Mouse (Mus musculus): ENCODE measurements around the gene Ppp1r17. TPM values are rescaled to one million over a fixed set of nuclear protein-coding genes. Genes with fewer than 3 reads are reported as not detected.
A peak's percentile ranks its signal among the peaks of the same experiment; 100 is the strongest.

Gene Ppp1r17
- not detected in 2 replicates for polyA plus RNA-seq (2015; fragmentation: Nextera tagmentation; extraction: Ambion mirVana)

DNA sequence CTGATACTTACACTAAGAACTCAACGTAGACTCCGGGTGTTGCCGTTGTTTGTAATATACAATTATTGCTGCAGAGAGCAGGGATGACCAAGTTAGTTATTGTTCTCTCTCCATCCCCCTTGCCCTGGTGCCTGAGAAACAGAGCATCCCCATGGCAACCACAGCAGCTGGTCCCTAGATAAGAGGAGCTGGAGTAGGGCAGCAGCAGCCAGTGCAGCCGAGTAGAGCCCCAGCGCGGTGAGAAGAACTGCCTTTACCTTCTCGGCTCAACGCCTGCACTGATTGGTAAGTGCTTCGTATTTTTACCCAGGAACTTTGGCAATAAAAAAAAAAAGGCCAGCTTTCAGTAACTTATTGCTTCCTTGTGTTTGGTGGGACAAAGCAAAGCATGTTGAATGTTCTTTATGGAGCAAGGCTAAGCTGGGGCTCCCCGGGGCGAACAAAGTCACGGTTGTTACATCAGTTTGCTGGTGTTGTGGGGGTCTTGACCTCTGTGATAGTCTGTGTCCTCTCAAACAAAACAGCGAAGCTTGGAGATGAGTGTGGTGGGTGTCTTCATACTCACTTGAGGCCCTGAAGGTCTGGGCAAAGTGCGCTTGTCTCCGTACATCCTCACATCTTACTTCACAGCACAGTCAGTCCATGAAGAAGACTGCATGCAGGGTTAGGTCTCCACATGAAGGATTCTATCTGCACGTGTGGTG lies at the start of gene Ppp1r17:
Ppp1r17 (plus strand) TSS at position 207 of the 704 bp plus-strand sequence.
- no peak for ATAC-seq
- no peaks in the 10 kb centered on the region for H3K36me3 ChIP-seq (replicated peaks; ENCODE audit: insufficient read depth, low read length)
- H3K9me3 ChIP-seq (ENCODE audit: low read length) = no peaks in the 10 kb centered on the region
- TF ChIP-seq CTCF (IDR thresholded peaks at IDR 0.05; ENCODE audit: low read depth) (no peak), EP300 (IDR thresholded peaks at IDR 0.05; ENCODE audit: low read depth) (no peak)
- H3K4me3 ChIP-seq (ENCODE audit: low read depth, low read length) = no peak within 1 kb of the TSS
- H3K4me2 ChIP-seq (ENCODE audit: low read depth, low read length) = no peak within 1 kb of the TSS
- DNase-seq = no peak
- no peak within 1 kb of the TSS for H3K27ac ChIP-seq (ENCODE audit: low read depth)
- no peak within 1 kb of the TSS for H3K9ac ChIP-seq (replicated peaks)
- no peaks in the 10 kb centered on the region for H3K4me1 ChIP-seq (ENCODE audit: insufficient read depth)
- 73% methylated on average over 16 of the region's 16 CpGs for WGBS (ENCODE audit: insufficient replicate concordance)
- no peaks in the 10 kb centered on the region for H3K27me3 ChIP-seq (ENCODE audit: insufficient read depth, low read length)

DNA sequence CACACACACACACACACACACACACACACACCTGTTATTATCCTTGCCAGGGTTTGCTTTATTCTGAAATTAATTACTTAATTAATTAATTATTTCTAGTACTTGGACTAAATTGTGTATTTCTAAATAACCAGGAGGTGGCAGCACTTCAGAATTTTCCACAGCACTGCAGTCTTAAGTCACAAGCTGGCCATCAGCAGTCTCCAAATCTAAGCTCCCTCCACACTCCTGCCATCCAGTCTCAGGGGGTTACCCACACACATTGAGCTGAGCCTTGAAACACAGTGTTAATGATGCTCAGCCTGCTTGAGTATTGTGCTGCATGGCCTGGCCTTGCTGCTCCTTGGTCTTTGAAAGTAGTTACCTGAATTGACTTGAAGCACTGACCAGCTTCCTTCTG lies 44.3 kb upstream of the Ppp1r17 start:
- TF ChIP-seq EP300 (IDR thresholded peaks at IDR 0.05; ENCODE audit: low read depth) (no peak), CTCF (IDR thresholded peaks at IDR 0.05; ENCODE audit: low read depth) (peak; percentile 30)
- no peak for DNase-seq
- no peak overlapping the region for H3K4me3 ChIP-seq (ENCODE audit: low read depth, low read length)
- no peak overlapping the region for H3K9ac ChIP-seq (replicated peaks)
- H3K4me1 ChIP-seq (ENCODE audit: insufficient read depth) = no peaks in the 10 kb centered on the region
- H3K27me3 ChIP-seq (ENCODE audit: insufficient read depth, low read length) = no peaks in the 10 kb centered on the region
- H3K36me3 ChIP-seq (replicated peaks; ENCODE audit: insufficient read depth, low read length) = no peaks in the 10 kb centered on the region
- no peak for ATAC-seq
- H3K27ac ChIP-seq (ENCODE audit: low read depth) = no peak overlapping the region
- no peak overlapping the region for H3K4me2 ChIP-seq (ENCODE audit: low read depth, low read length)
- H3K9me3 ChIP-seq (ENCODE audit: low read length) = no peaks in the 10 kb centered on the region

DNA sequence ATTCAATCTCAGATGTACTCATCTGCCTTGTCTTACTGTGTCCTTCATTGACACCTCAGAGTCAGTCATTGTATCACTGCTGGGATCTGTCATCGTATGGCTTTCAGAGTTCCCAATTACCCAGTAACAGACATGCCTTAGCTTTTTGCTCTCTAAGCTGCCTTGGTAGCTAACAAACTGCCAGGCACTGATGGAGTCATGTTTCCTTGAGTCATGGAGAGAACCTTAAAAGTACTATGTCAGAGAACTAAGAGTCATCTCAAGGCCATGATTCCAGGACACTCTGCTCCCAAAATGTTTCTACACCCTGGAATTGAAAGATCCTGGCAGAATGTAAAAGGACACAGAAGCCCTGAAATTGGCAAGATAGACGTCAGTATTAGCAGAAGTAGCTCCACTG lies 37.5 kb upstream of the Ppp1r17 start:
- Histone ChIP-seq H3K4me1 (ENCODE audit: insufficient read depth) (no peaks in the 10 kb centered on the region), H3K27ac (ENCODE audit: low read depth) (no peak overlapping the region), H3K9ac (replicated peaks) (no peak overlapping the region), H3K27me3 (ENCODE audit: insufficient read depth, low read length) (no peaks in the 10 kb centered on the region), H3K4me2 (ENCODE audit: low read depth, low read length) (no peak overlapping the region), H3K4me3 (ENCODE audit: low read depth, low read length) (no peak overlapping the region), H3K36me3 (replicated peaks; ENCODE audit: insufficient read depth, low read length) (no peaks in the 10 kb centered on the region), H3K9me3 (ENCODE audit: low read length) (no peaks in the 10 kb centered on the region)
- WGBS (ENCODE audit: insufficient replicate concordance) = 66% methylated on average over 2 of the region's 2 CpGs
- DNase-seq = no peak
- TF ChIP-seq EP300 (IDR thresholded peaks at IDR 0.05; ENCODE audit: low read depth) (no peak), CTCF (IDR thresholded peaks at IDR 0.05; ENCODE audit: low read depth) (no peak)
- no peak for ATAC-seq

DNA sequence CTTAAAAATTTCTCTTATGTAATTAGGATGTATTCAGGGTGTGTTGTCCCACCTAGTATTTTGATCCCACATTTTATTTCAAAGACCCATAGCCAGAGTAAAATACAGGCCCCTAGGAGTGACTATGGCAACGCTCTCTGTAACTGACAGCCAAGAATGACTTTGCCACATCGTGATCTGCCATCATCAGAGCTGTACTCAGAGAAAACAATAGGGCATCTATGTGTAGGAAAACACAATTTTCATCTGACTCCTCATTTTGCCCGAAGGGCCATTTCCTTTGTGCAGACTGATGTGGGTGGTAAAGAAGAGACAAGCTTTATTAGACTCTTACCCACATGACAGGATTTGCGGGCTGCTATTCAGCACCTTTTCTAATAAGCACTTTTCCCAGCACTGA lies 8.6 kb upstream of the Ppp1r17 start:
- WGBS (ENCODE audit: insufficient replicate concordance) = 77% methylated on average over 4 of the region's 4 CpGs
- Histone ChIP-seq H3K4me1 (ENCODE audit: insufficient read depth) (no peaks in the 10 kb centered on the region), H3K27me3 (ENCODE audit: insufficient read depth, low read length) (no peaks in the 10 kb centered on the region), H3K36me3 (replicated peaks; ENCODE audit: insufficient read depth, low read length) (no peaks in the 10 kb centered on the region), H3K27ac (ENCODE audit: low read depth) (no peak overlapping the region), H3K4me2 (ENCODE audit: low read depth, low read length) (no peak overlapping the region), H3K9me3 (ENCODE audit: low read length) (no peaks in the 10 kb centered on the region), H3K9ac (replicated peaks) (no peak overlapping the region), H3K4me3 (ENCODE audit: low read depth, low read length) (no peak overlapping the region)
- DNase-seq (no peak), ATAC-seq (no peak)
- TF ChIP-seq EP300 (IDR thresholded peaks at IDR 0.05; ENCODE audit: low read depth) (no peak), CTCF (IDR thresholded peaks at IDR 0.05; ENCODE audit: low read depth) (no peak)

DNA sequence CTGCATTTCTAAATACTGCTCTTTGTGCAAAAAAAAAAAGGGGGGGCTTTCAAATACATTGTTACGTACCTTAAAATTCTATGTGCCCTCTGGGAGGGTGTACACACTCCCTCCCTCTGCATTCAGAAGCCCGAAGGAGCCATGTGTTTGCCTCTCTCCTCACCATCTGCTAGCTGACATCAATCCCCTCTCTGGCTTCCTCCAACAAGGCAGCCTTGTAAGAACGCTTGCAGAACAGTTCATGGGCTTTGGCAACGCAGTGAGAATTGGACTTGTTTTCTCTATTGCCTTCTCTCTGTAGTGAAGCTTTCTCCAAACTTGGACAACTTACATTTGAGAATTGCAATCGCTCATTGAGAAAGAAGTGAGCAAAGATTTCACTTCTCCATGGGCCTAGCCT lies 4.9 kb upstream of the Ppp1r17 start:
- TF ChIP-seq CTCF (IDR thresholded peaks at IDR 0.05; ENCODE audit: low read depth) = no peak
- TF ChIP-seq EP300 (IDR thresholded peaks at IDR 0.05; ENCODE audit: low read depth) = no peak
- Histone ChIP-seq H3K27me3 (ENCODE audit: insufficient read depth, low read length) (no peaks in the 10 kb centered on the region), H3K9ac (replicated peaks) (no peak overlapping the region), H3K4me1 (ENCODE audit: insufficient read depth) (no peaks in the 10 kb centered on the region), H3K4me3 (ENCODE audit: low read depth, low read length) (no peak overlapping the region), H3K4me2 (ENCODE audit: low read depth, low read length) (no peak overlapping the region), H3K27ac (ENCODE audit: low read depth) (no peak overlapping the region), H3K36me3 (replicated peaks; ENCODE audit: insufficient read depth, low read length) (no peaks in the 10 kb centered on the region), H3K9me3 (ENCODE audit: low read length) (no peaks in the 10 kb centered on the region)
- no peak for DNase-seq
- ATAC-seq = no peak
- WGBS (ENCODE audit: insufficient replicate concordance) = 67% methylated on average over 5 of the region's 5 CpGs

DNA sequence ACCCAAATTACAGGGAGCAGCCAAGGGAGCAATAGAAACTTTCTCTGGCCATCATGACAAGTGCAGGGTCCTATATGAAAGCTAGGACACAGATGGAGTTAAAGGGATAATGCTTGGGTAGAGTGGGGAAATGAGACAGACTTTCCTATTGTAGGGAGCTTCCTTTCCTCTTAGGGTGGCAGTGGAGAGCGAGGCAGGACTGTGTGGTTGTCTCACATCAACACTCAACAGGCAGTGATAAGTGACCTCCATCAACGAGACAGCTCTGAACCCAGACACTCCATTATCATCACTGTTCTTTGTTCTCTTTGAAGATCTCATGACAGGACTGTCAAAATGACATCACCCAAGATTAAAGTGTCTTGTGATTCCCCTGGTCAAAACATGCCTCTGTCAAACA lies 2.3 kb downstream of the Ppp1r17 start:
- Histone ChIP-seq H3K4me1 (ENCODE audit: insufficient read depth) (no peaks in the 10 kb centered on the region), H3K27ac (ENCODE audit: low read depth) (no peak overlapping the region), H3K4me3 (ENCODE audit: low read depth, low read length) (no peak overlapping the region), H3K36me3 (replicated peaks; ENCODE audit: insufficient read depth, low read length) (no peaks in the 10 kb centered on the region), H3K9ac (replicated peaks) (no peak overlapping the region), H3K27me3 (ENCODE audit: insufficient read depth, low read length) (no peaks in the 10 kb centered on the region), H3K4me2 (ENCODE audit: low read depth, low read length) (no peak overlapping the region), H3K9me3 (ENCODE audit: low read length) (no peaks in the 10 kb centered on the region)
- ATAC-seq (no peak), DNase-seq (no peak)
- TF ChIP-seq EP300 (IDR thresholded peaks at IDR 0.05; ENCODE audit: low read depth) = no peak
- TF ChIP-seq CTCF (IDR thresholded peaks at IDR 0.05; ENCODE audit: low read depth) = no peak
- 9% methylated on average over 2 of the region's 2 CpGs for WGBS (ENCODE audit: insufficient replicate concordance)

All from liver, postnatal 0 days (tissue).